Mouse (Mus musculus) heart, postnatal 0 days (tissue): Measurements from ENCODE around the gene Pgd. TPM values are rescaled to one million over a fixed set of nuclear protein-coding genes. Genes with fewer than 3 reads are reported as not detected.

Experiments used
- ATAC-seq: fragments of 200-750 bp; cut with Nextera tagmentation; 2 replicates; pipeline ENCODE4 v1.8.0; 2017; ENCODE audit warnings: low read depth, moderate number of reproducible peaks, moderate library complexity; ENCODE audit not compliant: insufficient read depth
- DNase-seq: peaks from one replicate; pipeline ENCODE4 v3.0.0-alpha.2; 2016; ENCODE audit warnings: low spot score
- H3K27ac ChIP-seq: fragments of 300-500 bp; sonication (generic); 2 replicates; pipeline ENCODE4 v1.5.1; 2014; ENCODE audit warnings: low read depth, mild to moderate bottlenecking
- H3K27me3 ChIP-seq: fragments of 300-500 bp; sonication (generic); 2 replicates; pipeline ENCODE4 v1.6.1; 2014; ENCODE audit warnings: low read length, mixed read lengths; ENCODE audit not compliant: control insufficient read depth, insufficient read depth
- H3K36me3 ChIP-seq: fragments of 300-500 bp; sonication (generic); replicated peaks from 2 replicates; pipeline ENCODE4 v1.6.1; 2014; ENCODE audit warnings: low read length, mixed read lengths; ENCODE audit not compliant: control insufficient read depth, insufficient read depth
- H3K4me1 ChIP-seq: fragments of 300-500 bp; sonication (generic); 2 replicates; pipeline ENCODE4 v1.6.1; 2014; ENCODE audit warnings: antibody characterized with exemption; ENCODE audit not compliant: control insufficient read depth, insufficient read depth
- H3K4me2 ChIP-seq: fragments of 300-500 bp; sonication (generic); 2 replicates; pipeline ENCODE4 v1.6.1; 2014; ENCODE audit warnings: low read depth, mild to moderate bottlenecking, low read length, moderate library complexity
- H3K4me3 ChIP-seq: fragments of 300-500 bp; sonication (generic); 2 replicates; pipeline ENCODE4 v1.5.1; 2014; ENCODE audit warnings: low read depth, low read length
- H3K9ac ChIP-seq: fragments of 300-500 bp; sonication (generic); replicated peaks from 2 replicates; pipeline ENCODE4 v1.6.1; 2014; ENCODE audit warnings: low read depth, low read length, mixed read lengths
- H3K9me3 ChIP-seq: fragments of 300-500 bp; sonication (generic); replicated peaks from 2 replicates; pipeline ENCODE4 v1.6.1; 2016; ENCODE audit warnings: low read length; ENCODE audit not compliant: control insufficient read depth
- CTCF ChIP-seq: IDR thresholded peaks from 2 replicates; pipeline ENCODE4 v1.5.1; 2016; ENCODE audit warnings: antibody characterized with exemption, control low read depth, low read depth
- EP300 ChIP-seq: IDR thresholded peaks from 2 replicates; pipeline ENCODE4 v1.6.1; 2016; ENCODE audit warnings: antibody characterized with exemption, low read depth
- WGBS: fragments of 180-500 bp; shearing (Covaris S2); extraction: QIAGEN DNeasy Blood & Tissue Kit; methylation state at CpG from one replicate; pipeline ENCODE4 v1.1.7; 2014; 5-methylcytosine and 5-hydroxymethylcytosine counted together
- polyA plus RNA-seq: library from polyadenylated mRNA; unstranded; fragments of >200 nt; fragmentation: Nextera tagmentation; extraction: Ambion mirVana; gene quantifications from 2 replicates; pipeline ENCODE4 v1.2.1, GENCODE M21; 2015
- total RNA-seq: library from RNA; depleted of rRNA; stranded (reverse); fragments of >200 nt; gene quantifications from 2 replicates; pipeline ENCODE4 v1.2.3, GENCODE M21; 2014; ENCODE audit warnings: low replicate concordance

Gene Pgd
- total and polyA plus RNA-seq, 2 experiments from 2014 or later, result 27.1 to 49.8 TPM

DNA sequence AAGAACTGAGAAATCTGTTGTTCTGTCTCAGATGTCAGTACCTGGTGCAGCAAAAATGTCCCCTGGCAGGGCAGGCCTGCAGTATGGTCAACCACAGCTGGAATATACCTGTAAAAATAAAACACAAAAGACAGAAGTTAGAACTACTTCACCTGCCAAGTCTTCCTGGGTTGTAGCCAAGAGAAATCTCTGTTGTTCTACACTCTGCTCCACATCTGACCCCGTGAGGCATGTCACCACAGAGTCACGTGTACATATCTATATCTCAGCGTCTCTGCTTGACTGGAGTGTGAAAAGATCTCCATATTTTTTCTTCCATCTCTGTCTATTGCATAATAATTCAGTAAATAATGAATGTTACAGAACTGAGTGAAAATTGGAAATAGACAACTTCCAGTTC, 35.9 kb upstream of the Pgd start:
- Histone ChIP-seq H3K9ac (no peak overlapping the region), H3K27me3 (no peaks in the 10 kb centered on the region), H3K4me3 (no peak overlapping the region), H3K27ac (no peak overlapping the region), H3K9me3 (no peaks in the 10 kb centered on the region), H3K4me1 (no peaks in the 10 kb centered on the region), H3K4me2 (no peak overlapping the region), H3K36me3 (peaks cover 75% of the 10 kb centered on the region)
- DNase-seq (no peak), ATAC-seq (no peak)
- TF ChIP-seq CTCF, result no peak
- TF ChIP-seq EP300, result no peak
- WGBS, result 19% methylated on average over 3 of the region's 3 CpGs

DNA sequence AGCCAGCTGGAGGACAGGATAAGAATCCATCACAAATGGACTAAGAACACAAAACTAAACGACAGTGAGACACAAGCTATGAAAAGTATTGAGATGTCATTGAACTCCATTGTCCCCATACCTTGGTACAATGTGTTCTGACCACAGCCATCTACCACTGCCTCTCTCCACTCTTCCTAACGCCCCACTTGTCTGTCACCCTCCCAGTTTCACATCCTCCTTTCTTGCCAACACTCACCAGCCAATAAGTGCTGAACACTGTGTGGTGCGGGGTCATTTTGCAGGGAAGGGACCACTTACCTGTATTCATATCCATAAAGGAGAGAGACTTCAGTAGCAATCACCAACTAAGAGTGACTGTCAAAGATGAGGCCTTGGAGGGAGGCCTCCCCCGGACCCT, 34.5 kb upstream of the Pgd start:
- Histone ChIP-seq H3K9ac (no peak overlapping the region), H3K27ac (no peak overlapping the region), H3K4me1 (no peaks in the 10 kb centered on the region), H3K27me3 (no peaks in the 10 kb centered on the region), H3K9me3 (no peaks in the 10 kb centered on the region), H3K4me2 (no peak overlapping the region), H3K4me3 (no peak overlapping the region), H3K36me3 (peaks cover 79% of the 10 kb centered on the region)
- no peak for ATAC-seq
- no peak for TF ChIP-seq CTCF
- TF ChIP-seq EP300, result no peak
- DNase-seq, result no peak
- WGBS, result 86% methylated on average over 4 of the region's 4 CpGs

GRCm38 (mm10) chr4:149197180-149197579, 30.6 kb upstream of the Pgd start:
- Histone ChIP-seq H3K4me2 (no peak overlapping the region), H3K4me3 (no peak overlapping the region), H3K9me3 (no peaks in the 10 kb centered on the region), H3K4me1 (no peaks in the 10 kb centered on the region), H3K9ac (no peak overlapping the region), H3K27me3 (no peaks in the 10 kb centered on the region), H3K27ac (no peak overlapping the region), H3K36me3 (peaks cover 75% of the 10 kb centered on the region)
- TF ChIP-seq EP300 (no peak), CTCF (no peak)
- 68% methylated on average over 1 of the region's 1 CpGs for WGBS
- DNase-seq (no peak), ATAC-seq (no peak)

DNA sequence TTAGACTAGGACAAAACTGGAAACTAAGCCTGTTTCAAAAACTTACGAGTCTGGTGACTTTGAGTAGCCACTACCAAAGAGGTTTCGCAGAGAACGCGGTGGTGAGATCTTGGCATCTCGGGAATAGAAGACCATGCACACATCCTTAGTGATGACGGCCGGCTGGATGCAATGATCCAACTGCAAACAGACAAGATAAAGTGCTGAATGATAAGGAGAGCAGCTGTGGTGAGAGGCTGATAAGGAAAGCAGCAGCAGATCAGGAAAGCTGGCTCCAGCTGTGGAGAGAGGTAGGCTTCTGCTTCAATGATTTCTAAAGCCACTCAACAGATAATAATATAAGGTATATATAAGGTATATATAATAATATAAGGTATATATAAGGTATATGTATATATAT, 24.5 kb upstream of the Pgd start:
- no peaks in the 10 kb centered on the region for H3K4me1 ChIP-seq
- H3K27ac ChIP-seq, result no peak overlapping the region
- TF ChIP-seq CTCF, result no peak
- no peak overlapping the region for H3K9ac ChIP-seq
- no peak for ATAC-seq
- no peak for DNase-seq
- no peak overlapping the region for H3K4me3 ChIP-seq
- no peak overlapping the region for H3K4me2 ChIP-seq
- 36% methylated on average over 7 of the region's 7 CpGs for WGBS
- peaks cover 76% of the 10 kb centered on the region for H3K36me3 ChIP-seq
- no peaks in the 10 kb centered on the region for H3K27me3 ChIP-seq
- no peaks in the 10 kb centered on the region for H3K9me3 ChIP-seq

DNA sequence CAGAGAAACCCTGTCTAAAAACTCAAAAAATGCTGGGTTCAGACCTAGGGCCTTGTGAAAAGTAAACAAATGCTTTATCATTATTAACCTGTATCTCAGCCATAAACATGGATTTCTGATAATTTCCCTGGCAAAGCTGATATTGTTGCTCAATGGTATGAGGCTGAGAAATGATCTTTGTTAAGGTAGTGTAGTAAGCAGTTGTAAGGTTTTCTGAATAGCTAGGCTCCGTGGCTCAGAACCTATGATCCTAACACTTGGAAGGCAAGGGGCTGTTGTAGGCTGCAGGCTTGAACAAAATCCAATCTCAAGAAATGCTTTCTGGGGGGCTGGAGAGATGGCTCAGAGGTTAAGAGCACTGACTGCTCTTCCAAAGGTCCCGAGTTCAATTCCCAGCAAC, 22.0 kb upstream of the Pgd start:
- no peak overlapping the region for H3K4me2 ChIP-seq
- H3K9ac ChIP-seq, result no peak overlapping the region
- TF ChIP-seq EP300 (no peak), CTCF (no peak)
- DNase-seq, result no peak
- no peak for ATAC-seq
- no peak overlapping the region for H3K27ac ChIP-seq
- WGBS, result 84% methylated on average over 2 of the region's 2 CpGs
- H3K4me1 ChIP-seq, result no peaks in the 10 kb centered on the region
- H3K27me3 ChIP-seq, result no peaks in the 10 kb centered on the region
- no peak overlapping the region for H3K4me3 ChIP-seq
- no peaks in the 10 kb centered on the region for H3K9me3 ChIP-seq
- H3K36me3 ChIP-seq, result peaks cover 82% of the 10 kb centered on the region

DNA sequence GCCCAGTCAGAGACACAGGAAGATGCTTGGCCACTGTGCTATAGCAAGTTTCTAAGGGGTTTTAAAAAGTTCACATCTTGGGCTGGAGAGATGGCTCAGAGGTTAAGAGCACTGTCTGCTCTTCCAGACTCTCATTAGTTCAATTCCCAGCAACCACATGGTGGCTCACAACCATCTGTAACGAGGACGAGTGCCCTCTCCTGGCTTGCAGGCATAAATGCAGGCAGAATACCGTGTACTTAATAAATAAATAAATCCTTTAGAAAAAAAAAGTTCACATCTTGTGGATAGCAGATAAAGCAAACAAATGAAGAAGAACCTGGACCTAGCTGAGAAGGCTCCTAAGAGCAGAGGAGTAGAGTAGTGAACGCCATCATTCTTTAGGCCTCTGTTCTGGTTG, 16.2 kb upstream of the Pgd start:
- Histone ChIP-seq H3K9me3 (no peaks in the 10 kb centered on the region), H3K4me1 (no peaks in the 10 kb centered on the region), H3K9ac (no peak overlapping the region), H3K4me3 (no peak overlapping the region), H3K27me3 (no peaks in the 10 kb centered on the region), H3K27ac (no peak overlapping the region), H3K36me3 (peaks cover 94% of the 10 kb centered on the region), H3K4me2 (no peak overlapping the region)
- no peak for DNase-seq
- ATAC-seq, result no peak
- TF ChIP-seq EP300, result no peak
- TF ChIP-seq CTCF, result peak; percentile 37
- 55% methylated on average over 4 of the region's 4 CpGs for WGBS
